Mouse (Mus musculus) bone marrow macrophage, adult 2 months (primary cell): Measurements from ENCODE around the gene Tgfbr3l.

ENCODE experiments used
- CTCF ChIP-seq: IDR thresholded peaks from 2 replicates; pipeline ENCODE4 v1.5.1; 2012; ENCODE audit warnings: low read depth, mild to moderate bottlenecking, low read length, moderate library complexity
- POLR2A ChIP-seq: IDR thresholded peaks from 2 replicates; pipeline ENCODE4 v1.6.1; 2012; ENCODE audit warnings: mild to moderate bottlenecking, low read depth, low read length, borderline replicate concordance

DNA sequence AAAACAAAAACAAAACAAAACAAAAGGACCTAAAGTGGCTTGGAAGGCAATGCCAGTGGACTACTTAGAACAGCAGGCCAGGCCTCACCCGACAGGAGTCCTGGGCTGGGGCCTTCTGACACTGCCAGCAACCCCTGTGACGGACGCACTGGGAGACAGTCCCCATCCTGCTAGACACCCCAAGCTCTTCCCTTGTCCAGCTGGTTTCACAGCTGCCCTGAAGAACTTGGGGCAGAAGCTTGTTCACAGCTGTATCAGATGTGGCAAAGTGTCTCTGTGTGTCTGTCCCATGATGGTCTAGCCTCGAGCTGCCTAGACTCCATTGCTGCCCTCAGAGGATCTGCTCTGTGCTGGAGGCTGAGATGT, 11.8 kb downstream of the Tgfbr3l start:
- TF ChIP-seq CTCF (no peak), POLR2A (no peak)
